Mouse (Mus musculus): Measurements from ENCODE around the gene Ntrk3.

Ntrk3 gene

DNA sequence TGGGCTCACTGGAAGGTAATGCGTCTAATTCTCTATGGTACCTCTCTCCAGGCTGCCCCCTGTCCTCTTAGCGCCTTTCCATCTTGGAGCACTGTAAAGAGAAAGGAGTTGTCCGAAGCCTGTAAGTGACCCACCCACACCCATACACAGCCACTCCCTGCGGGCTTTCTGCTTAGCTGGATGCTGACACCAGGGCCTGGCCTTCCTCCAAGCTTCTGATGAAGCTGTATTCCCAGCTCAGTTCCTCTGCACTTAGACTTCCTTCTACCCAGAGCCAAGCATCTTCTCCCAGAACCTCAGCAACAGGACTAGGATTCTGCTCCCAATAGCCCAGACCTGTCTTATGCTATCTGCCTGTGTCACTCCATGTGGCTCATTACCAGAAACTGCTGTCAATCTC is 114.1 kb downstream of the Ntrk3 start:
- peak; percentile 27 for DNase-seq (ENCODE audit: low read depth)

GRCm38 (mm10) chr7:78621115-78621514 is 116.7 kb downstream of the Ntrk3 start:
- peak; percentile 4 for DNase-seq (ENCODE audit: low read depth)

DNA sequence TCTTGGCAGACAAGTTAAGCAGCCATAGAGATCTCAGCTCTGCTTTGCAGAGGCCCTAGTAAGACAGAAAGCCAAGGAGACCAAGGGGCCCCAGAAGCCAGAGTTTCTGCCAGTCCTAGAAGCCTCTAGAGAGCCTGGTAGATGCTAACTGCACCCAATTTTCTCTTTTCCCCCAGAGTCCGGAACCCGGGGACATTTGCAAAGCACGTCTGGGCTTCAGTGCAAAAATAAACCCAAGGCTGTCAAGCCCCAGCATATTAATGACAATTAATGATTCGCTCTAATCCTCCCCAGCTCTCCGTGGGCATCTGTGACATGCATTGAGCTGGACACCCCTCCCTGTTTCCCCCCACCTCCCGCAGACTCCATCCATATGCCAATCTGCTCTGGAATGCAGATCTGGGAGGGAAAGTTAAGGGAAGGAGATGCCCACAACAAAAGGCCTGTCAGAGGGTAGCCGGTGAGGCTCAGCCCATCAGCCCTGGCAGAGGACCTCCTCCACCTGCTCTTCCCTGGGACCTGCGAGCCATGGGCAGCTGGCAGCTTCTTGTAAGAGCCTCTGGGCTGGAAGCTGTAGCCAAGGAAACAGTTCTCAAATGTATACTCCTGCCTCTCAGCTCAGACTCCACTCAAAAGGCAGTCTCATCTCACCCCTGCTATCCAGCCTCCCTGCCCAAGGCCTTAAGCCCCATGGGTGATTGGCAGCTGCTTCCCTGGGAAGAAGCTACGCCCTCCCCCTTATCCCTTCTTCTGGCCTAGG is 117.8 kb downstream of the Ntrk3 start:
- DNase-seq (ENCODE audit: low read depth), result no peak

DNA sequence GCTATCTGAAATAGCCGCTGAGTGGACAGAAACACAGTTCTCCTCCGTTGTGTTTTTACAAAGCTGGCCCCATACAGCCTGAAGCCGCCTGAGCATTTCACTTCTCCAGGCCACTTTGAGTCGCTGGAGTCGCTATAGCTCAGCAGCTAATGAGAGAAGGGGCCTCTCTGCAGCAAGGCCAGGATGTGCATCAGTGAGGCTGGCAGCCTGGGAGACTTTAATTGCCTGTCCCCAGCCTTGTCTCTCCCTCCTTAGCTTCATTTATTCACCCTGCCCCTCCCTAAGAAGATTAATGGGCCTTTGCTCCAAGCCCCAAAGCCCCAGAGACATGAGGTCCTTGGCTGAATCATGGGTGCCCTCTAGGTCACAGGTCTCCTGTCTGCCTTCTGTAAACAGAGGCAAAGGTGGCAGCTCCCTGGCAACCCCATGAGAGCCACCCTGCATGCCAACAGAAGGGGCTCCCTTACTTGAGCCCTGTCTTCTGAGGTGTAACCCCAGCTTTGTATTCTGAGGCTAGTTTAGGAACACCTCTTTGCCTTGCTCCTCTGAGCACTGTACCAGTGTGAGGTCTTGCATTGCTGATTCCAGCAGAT is 132.2 kb downstream of the Ntrk3 start:
- no peak for DNase-seq (ENCODE audit: low read depth)

DNA sequence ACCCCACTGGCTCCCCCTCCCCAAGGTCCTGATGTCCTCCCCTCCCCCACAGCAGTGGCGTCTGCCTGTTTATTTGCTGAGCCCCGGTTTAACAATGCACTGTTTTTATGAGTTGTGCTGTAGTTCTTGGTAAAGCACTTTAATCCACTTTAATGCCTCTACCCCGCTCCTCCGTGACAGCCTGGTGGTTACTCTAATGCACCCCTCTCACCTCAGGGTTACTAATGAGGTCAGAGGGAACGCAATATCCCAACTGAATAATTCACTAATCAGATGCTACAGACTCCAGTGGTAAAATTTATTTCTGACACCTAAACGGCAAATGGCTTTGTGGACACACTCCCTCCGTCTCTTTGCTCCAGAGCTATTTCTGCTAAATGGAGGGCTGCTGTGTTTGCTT is 133.9 kb downstream of the Ntrk3 start:
- no peak for DNase-seq (ENCODE audit: low read depth)

DNA sequence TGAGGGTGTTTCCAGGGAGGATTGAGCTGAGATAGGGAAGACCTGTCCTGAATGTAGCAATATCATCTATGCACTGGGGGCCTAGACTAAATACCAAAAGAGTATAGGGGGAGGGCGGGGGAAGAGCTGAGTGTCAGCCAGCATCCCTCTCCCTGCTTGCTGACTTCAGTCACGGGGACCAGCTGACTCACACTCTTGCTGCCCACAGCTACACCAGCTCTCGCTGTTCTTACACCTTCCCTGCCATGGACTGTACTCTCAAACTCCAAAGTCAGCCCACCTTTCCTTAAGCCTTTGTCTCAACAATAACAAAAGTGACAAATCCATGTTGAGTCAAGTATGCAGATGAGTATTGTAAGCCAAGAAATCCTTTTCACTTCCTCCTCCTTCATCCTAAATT is 136.0 kb downstream of the Ntrk3 start:
- DNase-seq (ENCODE audit: low read depth), result no peak

DNA sequence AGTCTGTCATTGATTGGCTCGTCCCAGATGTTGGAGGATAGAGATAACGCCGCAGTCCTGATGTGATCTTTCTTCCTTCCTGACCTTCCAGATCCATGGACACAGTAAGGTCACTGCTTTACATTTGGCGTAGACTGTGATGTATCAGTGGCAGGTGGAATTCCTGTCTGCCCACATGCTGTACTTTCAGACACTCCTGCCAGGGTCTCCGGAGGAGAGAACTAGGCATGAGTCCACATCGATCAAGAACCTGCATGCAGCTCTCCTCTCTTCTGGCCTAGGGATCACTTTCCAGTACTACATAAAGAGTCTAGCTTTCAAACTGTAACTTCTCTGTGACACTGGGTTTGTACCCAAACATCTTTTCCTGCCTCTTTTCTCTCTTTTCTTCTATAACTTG is 136.9 kb downstream of the Ntrk3 start:
- DNase-seq (ENCODE audit: low read depth), result no peak

GRCm38 (mm10) chr7:78599941-78600677 is 137.7 kb downstream of the Ntrk3 start:
- DNase-seq (ENCODE audit: low read depth), result no peak

GRCm38 (mm10) chr7:78598147-78598546 is 139.7 kb downstream of the Ntrk3 start:
- DNase-seq (ENCODE audit: low read depth), result no peak

- DNase-seq (ENCODE audit: low read depth), result no peak
Measured at GRCm38 (mm10) chr7:78597251-78598129, 140.3 kb downstream of the Ntrk3 start.

- peak; percentile 29 for DNase-seq (ENCODE audit: low read depth)
Measured at GRCm38 (mm10) chr7:78596556-78596955, 141.3 kb downstream of the Ntrk3 start.

GRCm38 (mm10) chr7:78595895-78596294 is 141.9 kb downstream of the Ntrk3 start:
- peak; percentile 81 for DNase-seq (ENCODE audit: low read depth)

- DNase-seq (ENCODE audit: low read depth), result no peak
Measured at GRCm38 (mm10) chr7:78592948-78593347, 144.9 kb downstream of the Ntrk3 start.

GRCm38 (mm10) chr7:78592172-78592571 is 145.6 kb downstream of the Ntrk3 start:
- DNase-seq (ENCODE audit: low read depth), result no peak

DNA sequence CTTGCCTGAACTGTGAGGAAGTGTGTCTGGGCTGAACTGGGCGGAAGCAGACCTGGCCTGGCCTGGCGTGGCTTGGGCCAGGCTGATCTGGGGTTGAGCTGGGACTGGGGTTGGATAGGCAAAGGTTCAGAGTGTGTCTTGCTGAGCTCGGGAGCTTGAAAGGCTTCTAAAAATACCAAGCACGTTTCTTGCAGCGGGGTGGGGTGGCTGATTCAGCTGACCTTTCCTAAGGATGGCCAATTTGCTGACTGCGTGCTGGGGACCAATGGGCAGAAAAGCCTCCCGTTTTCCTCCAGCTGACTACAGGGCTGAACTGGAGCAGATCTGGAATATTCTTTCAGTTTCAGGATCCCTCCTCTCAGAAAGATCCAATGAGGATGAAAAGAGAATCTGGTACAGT is 148.0 kb downstream of the Ntrk3 start:
- no peak for DNase-seq (ENCODE audit: low read depth)

DNA sequence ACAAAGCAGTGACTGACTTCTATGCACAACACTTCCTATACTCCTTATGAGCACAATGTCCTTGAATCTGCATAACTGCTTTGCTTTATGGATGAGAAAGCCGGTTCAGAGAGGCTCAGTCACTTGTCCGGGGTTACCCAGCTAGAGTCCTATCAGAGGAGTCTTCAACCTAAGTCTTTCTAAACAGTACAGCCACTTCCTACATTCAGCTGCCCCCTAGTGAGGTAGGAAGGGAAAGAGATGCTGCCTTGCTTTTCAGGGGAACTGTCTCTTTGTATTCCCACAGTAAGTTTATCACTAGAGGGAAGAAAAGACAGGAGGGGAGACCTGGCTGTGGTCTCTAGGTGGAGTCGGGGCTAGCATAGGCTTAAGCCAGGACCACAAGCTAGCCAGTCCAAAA is 151.0 kb downstream of the Ntrk3 start:
- DNase-seq (ENCODE audit: low read depth), result no peak

DNA sequence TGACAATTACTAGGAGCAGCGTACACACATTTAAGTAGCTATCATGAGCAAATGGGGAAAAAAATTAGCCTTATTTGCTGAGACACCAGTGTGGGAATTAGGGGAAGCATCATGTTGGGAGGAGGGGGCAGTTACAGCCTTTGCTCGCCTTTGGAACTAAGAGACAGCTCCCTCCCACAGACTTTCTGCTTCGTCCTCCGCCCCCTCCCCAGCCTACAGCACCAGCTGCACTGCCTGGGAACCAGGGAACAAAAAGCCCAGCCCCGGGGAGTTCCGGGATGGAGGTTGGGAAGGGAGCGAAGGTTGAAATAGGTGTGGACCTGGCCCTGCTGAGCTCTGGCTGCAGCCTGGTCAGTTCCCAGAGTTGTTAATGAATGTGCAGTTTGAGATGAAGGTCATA is 151.9 kb downstream of the Ntrk3 start:
- no peak for DNase-seq (ENCODE audit: low read depth)

DNA sequence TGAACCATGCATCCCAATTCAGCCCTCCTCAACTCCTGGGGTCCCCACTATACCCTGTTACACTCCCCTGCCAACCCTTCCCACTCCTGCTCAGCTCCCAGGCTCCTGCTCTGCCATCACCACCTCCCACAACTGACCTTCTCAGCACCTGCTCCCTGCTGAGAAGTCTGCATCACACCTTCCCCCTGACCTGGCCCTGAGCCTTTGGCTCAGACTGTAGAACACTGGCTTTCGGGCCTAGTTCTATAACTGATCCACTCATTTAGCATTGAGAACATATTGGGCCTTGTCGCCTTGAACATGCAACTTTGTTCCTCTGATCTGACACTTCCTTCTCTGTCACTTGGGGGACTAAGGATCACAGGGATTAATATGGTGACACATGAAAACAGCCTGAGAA is 152.9 kb downstream of the Ntrk3 start:
- DNase-seq (ENCODE audit: low read depth), result no peak

GRCm38 (mm10) chr7:78584499-78584898 is 153.3 kb downstream of the Ntrk3 start:
- no peak for DNase-seq (ENCODE audit: low read depth)

DNA sequence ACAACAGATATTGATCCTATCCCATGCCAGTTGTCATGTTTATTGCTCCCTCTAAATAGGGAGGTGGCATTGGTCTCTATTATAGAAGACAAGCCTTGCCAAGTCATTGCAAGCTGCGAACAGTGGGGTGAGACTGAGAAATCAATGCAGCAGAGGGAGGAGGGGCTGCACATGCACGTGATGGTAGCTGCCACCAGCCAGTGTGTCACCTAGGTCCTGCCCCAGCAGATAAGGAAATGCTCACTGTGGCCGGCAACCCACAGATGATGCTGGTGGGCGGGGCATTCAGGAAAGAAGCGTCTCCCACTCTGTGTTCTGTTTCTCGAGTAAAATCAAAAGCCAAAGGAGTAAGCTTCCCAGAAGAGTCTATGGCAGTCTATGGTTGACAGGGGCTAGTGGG is 154.1 kb downstream of the Ntrk3 start:
- DNase-seq (ENCODE audit: low read depth), result no peak

DNA sequence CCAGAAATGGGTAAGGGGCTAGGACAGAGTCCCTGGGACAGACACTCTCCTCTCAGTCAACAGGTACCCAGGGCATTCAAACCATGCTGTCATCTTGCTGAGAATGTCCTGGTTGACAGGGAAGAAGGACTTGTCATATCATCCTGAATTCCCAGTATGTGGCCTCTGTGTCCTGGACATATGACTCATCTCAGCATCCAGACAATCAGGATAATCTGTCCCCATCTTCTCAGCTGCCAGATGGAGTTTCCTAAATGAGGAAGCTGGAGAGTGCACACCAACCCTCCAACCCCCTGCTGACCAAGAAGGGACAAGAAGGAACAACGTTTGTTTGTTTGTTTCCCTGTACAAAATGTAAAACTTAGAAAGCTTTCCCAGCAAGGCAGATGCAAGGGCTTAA is 156.5 kb downstream of the Ntrk3 start:
- DNase-seq (ENCODE audit: low read depth), result no peak

All from NIH3T3 (cell line).